Mouse (Mus musculus) heart, embryonic 16.5 days (tissue): Measurements from ENCODE around the gene Tgfbr2. TPM values are rescaled to one million over a fixed set of nuclear protein-coding genes. Genes with fewer than 3 reads are reported as not detected.

Source experiments
- ATAC-seq: fragments of 200-750 bp; cut with Nextera tagmentation; replicated peaks from 2 replicates; pipeline ENCODE4 v1.8.0; 2017; ENCODE audit warnings: moderate number of reproducible peaks; ENCODE audit not compliant: insufficient read depth, low FRiP score; ENCODE audit errors: extremely low read depth
- H3K27ac ChIP-seq: fragments of 300-500 bp; sonication (generic); 2 replicates; pipeline ENCODE4 v1.5.1; 2014; ENCODE audit warnings: mild to moderate bottlenecking, low read length, control low read depth, moderate library complexity
- H3K27me3 ChIP-seq: fragments of 300-500 bp; sonication (generic); 2 replicates; pipeline ENCODE4 v1.6.1; 2014; ENCODE audit warnings: low read length, mixed read lengths; ENCODE audit not compliant: control insufficient read depth, insufficient read depth
- H3K36me3 ChIP-seq: fragments of 300-500 bp; sonication (generic); 2 replicates; pipeline ENCODE4 v1.6.1; 2014; ENCODE audit not compliant: control insufficient read depth, insufficient read depth
- H3K4me1 ChIP-seq: fragments of 300-500 bp; sonication (generic); 2 replicates; pipeline ENCODE4 v1.6.1; 2014; ENCODE audit warnings: low read length, mixed read lengths; ENCODE audit not compliant: control insufficient read depth, insufficient read depth
- H3K4me2 ChIP-seq: fragments of 300-500 bp; sonication (generic); 2 replicates; pipeline ENCODE4 v1.6.1; 2014; ENCODE audit warnings: low read depth, mild to moderate bottlenecking, control low read depth, low read length
- H3K4me3 ChIP-seq: fragments of 300-500 bp; sonication (generic); 2 replicates; pipeline ENCODE4 v1.5.1; 2014; ENCODE audit warnings: mild to moderate bottlenecking, control low read depth, low read length
- H3K9ac ChIP-seq: fragments of 300-500 bp; sonication (generic); 2 replicates; pipeline ENCODE4 v1.6.1; 2014; ENCODE audit warnings: low read length, control low read depth
- H3K9me3 ChIP-seq: fragments of 300-500 bp; sonication (generic); replicated peaks from 2 replicates; pipeline ENCODE4 v1.6.1; 2016; ENCODE audit warnings: low read length; ENCODE audit not compliant: control insufficient read depth
- WGBS: fragments of 180-500 bp; shearing (Covaris S2); extraction: QIAGEN DNeasy Blood & Tissue Kit; methylation state at CpG from one replicate; pipeline ENCODE4 v1.1.7; 2014; 5-methylcytosine and 5-hydroxymethylcytosine counted together
- polyA plus RNA-seq: library from polyadenylated mRNA; unstranded; fragments of >200 nt; fragmentation: Nextera tagmentation; extraction: Ambion mirVana; gene quantifications from 2 replicates; pipeline ENCODE4 v1.2.1, GENCODE M21; 2015

Tgfbr2 gene
- polyA plus RNA-seq, 1 experiment from 2014 or later = 23.7 TPM

- Histone ChIP-seq H3K36me3 (peaks cover 17% of the 10 kb centered on the region), H3K27ac (no peak overlapping the region), H3K4me2 (no peak overlapping the region), H3K9ac (no peak overlapping the region), H3K27me3 (no peaks in the 10 kb centered on the region), H3K4me1 (peaks cover 18% of the 10 kb centered on the region), H3K9me3 (no peaks in the 10 kb centered on the region), H3K4me3 (no peak overlapping the region)
- WGBS = 45% methylated on average over 7 of the region's 7 CpGs
- ATAC-seq = no peak
Measured at GRCm38 (mm10) chr9:116119990-116120389, 55.2 kb downstream of the Tgfbr2 start.

- H3K36me3 ChIP-seq = peaks cover 13% of the 10 kb centered on the region
- H3K9me3 ChIP-seq = no peaks in the 10 kb centered on the region
- H3K27ac ChIP-seq = no peak overlapping the region
- no peak overlapping the region for H3K4me2 ChIP-seq
- H3K4me3 ChIP-seq = no peak overlapping the region
- ATAC-seq = no peak
- 82% methylated on average over 8 of the region's 8 CpGs for WGBS
- H3K4me1 ChIP-seq = peaks cover 18% of the 10 kb centered on the region
- no peak overlapping the region for H3K9ac ChIP-seq
- H3K27me3 ChIP-seq = no peaks in the 10 kb centered on the region
Measured at GRCm38 (mm10) chr9:116118332-116118872, 56.8 kb downstream of the Tgfbr2 start.

GRCm38 (mm10) chr9:116115875-116116274, 59.3 kb downstream of the Tgfbr2 start:
- Histone ChIP-seq H3K4me3 (no peak overlapping the region), H3K27ac (no peak overlapping the region), H3K9me3 (no peaks in the 10 kb centered on the region), H3K36me3 (peaks cover 9% of the 10 kb centered on the region), H3K9ac (no peak overlapping the region), H3K27me3 (no peaks in the 10 kb centered on the region), H3K4me1 (peaks cover 9% of the 10 kb centered on the region), H3K4me2 (no peak overlapping the region)
- WGBS = 90% methylated on average over 7 of the region's 7 CpGs
- no peak for ATAC-seq

DNA sequence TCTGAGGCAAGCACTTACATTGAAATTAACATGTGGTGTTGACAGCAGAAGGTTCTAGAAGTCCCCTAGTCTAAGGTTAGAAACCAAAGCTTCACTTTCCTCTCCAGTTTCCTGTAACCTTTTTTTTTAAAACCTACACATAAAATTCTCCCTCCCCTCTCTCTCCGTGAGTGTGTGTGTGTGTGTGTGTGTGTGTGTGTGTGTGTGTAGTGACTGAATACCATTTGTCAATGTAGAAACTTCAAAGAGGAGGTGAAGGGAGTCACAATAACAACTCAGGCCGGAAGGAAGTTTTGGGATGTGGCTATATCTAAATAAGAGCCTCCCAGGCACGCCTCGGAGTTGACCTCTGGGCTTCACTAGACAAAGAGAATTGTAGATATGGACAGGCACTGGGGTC, 60.8 kb downstream of the Tgfbr2 start:
- H3K4me3 ChIP-seq = no peak overlapping the region
- no peaks in the 10 kb centered on the region for H3K9me3 ChIP-seq
- no peaks in the 10 kb centered on the region for H3K27me3 ChIP-seq
- peaks cover 17% of the 10 kb centered on the region for H3K36me3 ChIP-seq
- 0 out of 2 replicates have a peak, but pooled peaks cover 4% of the 10 kb centered on the region for H3K4me1 ChIP-seq
- ATAC-seq = no peak
- H3K9ac ChIP-seq = no peak overlapping the region
- H3K27ac ChIP-seq = no peak overlapping the region
- WGBS = 37% methylated on average over 4 of the region's 4 CpGs
- no peak overlapping the region for H3K4me2 ChIP-seq

DNA sequence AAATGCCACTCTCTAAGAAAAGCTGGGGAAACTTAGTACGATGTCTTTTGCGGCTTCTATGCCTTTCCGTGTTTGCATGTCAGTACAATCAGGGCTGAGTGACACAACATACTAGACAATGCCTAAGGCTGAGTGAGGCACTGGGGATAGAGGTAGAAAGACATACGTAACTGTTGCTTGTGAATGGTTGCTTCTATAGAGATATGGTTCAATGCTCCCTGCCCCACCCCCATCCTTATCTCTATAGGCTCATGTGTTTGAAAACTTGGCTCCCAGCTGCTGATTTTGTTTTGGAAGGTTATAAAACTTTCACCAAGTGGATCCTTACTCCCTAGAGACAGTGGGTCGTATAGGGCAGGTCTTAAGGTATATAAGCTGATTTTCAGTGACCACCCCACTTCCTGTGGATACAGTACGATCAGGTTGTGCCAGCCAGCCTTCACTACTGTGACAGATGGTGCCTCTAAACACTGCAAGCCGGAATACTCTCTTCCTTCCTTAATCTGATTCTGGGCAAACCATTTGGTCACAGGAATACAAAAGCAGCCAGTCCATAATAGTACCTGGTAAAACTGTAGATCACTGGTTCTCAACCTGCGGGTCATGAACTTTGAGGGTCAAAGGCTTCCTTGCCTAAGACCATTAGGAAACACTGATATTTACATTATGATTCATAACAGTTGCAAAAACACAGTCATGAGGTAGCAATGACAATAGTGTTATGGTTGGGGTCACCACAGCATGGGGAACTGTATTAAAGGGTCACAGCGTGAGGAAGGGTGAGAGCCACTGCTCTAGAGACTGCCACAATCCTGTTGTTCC, 63.8 kb downstream of the Tgfbr2 start:
- H3K4me2 ChIP-seq = no peak overlapping the region
- ATAC-seq = no peak
- H3K36me3 ChIP-seq = peaks cover 33% of the 10 kb centered on the region
- no peaks in the 10 kb centered on the region for H3K27me3 ChIP-seq
- H3K9me3 ChIP-seq = no peaks in the 10 kb centered on the region
- H3K4me3 ChIP-seq = no peak overlapping the region
- H3K27ac ChIP-seq = no peak overlapping the region
- no peak overlapping the region for H3K9ac ChIP-seq
- H3K4me1 ChIP-seq = 0 out of 2 replicates have a peak, but pooled peaks cover 4% of the 10 kb centered on the region
- 77% methylated on average over 9 of the region's 9 CpGs for WGBS

GRCm38 (mm10) chr9:116108729-116109128, 66.4 kb downstream of the Tgfbr2 start:
- Histone ChIP-seq H3K27ac (no peak overlapping the region), H3K9me3 (no peaks in the 10 kb centered on the region), H3K4me3 (no peak overlapping the region), H3K36me3 (peaks cover 41% of the 10 kb centered on the region), H3K27me3 (no peaks in the 10 kb centered on the region), H3K4me1 (0 out of 2 replicates have a peak, but pooled peaks cover 4% of the 10 kb centered on the region), H3K9ac (no peak overlapping the region), H3K4me2 (no peak overlapping the region)
- WGBS = 61% methylated on average over 2 of the region's 2 CpGs
- ATAC-seq = no peak

GRCm38 (mm10) chr9:116104770-116105169, 70.4 kb downstream of the Tgfbr2 start:
- H3K27ac ChIP-seq = no peak overlapping the region
- H3K9ac ChIP-seq = no peak overlapping the region
- H3K36me3 ChIP-seq = peaks cover 46% of the 10 kb centered on the region
- no peak overlapping the region for H3K4me2 ChIP-seq
- no peaks in the 10 kb centered on the region for H3K4me1 ChIP-seq
- no peaks in the 10 kb centered on the region for H3K9me3 ChIP-seq
- ATAC-seq = no peak
- H3K4me3 ChIP-seq = no peak overlapping the region
- WGBS = 81% methylated on average over 17 of the region's 17 CpGs
- no peaks in the 10 kb centered on the region for H3K27me3 ChIP-seq

DNA sequence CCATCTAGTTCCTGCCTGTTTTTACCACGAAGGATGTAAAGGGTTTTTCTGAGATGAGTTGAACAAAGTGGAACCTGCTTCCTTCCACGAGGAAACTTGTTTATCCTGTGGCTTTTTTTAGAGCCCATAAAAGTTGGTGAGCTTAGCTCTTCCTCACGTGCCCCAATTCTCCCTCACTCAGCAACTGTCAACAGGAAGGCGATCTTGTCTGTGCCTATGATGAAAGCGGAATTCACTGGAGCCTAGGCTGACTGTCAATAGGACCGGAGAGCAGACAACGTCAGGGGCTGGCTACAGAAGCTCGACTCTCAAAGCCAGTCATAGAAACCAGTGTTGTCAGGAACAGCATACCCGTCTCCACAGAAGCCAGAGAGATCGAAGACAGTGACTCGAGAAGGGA, 73.3 kb downstream of the Tgfbr2 start:
- Histone ChIP-seq H3K4me3 (no peak overlapping the region), H3K27me3 (no peaks in the 10 kb centered on the region), H3K4me2 (no peak overlapping the region), H3K36me3 (peaks cover 27% of the 10 kb centered on the region), H3K4me1 (peaks cover 5% of the 10 kb centered on the region; the same call in 1 of the 2 replicates), H3K27ac (no peak overlapping the region), H3K9me3 (no peaks in the 10 kb centered on the region), H3K9ac (no peak overlapping the region)
- WGBS = 55% methylated on average over 11 of the region's 11 CpGs
- ATAC-seq = no peak

DNA sequence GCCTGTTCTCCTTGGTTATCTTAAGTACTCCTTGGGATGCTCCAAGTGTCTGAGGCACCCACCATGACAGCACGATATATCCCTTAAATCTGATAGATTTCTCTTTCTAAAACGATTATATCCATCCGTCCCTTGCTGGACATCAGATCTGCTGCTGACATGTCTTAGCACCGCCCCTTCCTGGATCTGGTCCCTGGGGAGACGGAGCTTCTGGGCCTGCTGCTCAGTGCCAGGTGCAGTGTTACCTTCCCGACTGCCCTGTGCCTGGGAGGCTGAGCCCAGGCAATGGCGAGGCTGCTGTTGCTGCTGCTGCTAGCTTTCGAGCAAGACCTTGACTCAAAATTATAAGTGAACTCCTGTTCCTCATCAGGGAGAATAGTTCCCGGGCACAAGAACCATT, 75.1 kb downstream of the Tgfbr2 start:
- H3K27ac ChIP-seq = no peak overlapping the region
- H3K4me1 ChIP-seq = peaks cover 5% of the 10 kb centered on the region; the same call in 1 of the 2 replicates
- WGBS = 78% methylated on average over 9 of the region's 9 CpGs
- peaks cover 23% of the 10 kb centered on the region for H3K36me3 ChIP-seq
- ATAC-seq = no peak
- no peak overlapping the region for H3K4me3 ChIP-seq
- no peaks in the 10 kb centered on the region for H3K9me3 ChIP-seq
- H3K27me3 ChIP-seq = no peaks in the 10 kb centered on the region
- no peak overlapping the region for H3K9ac ChIP-seq
- no peak overlapping the region for H3K4me2 ChIP-seq
